Mouse (Mus musculus) gastrocnemius, postnatal 14 days (tissue): ENCODE data around the gene Tnpo2. TPM values are rescaled to one million over a fixed set of nuclear protein-coding genes. Genes with fewer than 3 reads are reported as not detected.

ENCODE experiments used
- DNase-seq: peaks from one replicate; pipeline ENCODE4 v3.0.0; 2021; ENCODE audit warnings: mixed read lengths
- intact Hi-C: fragments of 180-260 bp; cut with DNase I; formaldehyde crosslinking; loops from one replicate; pipeline ENCODE4 v1.15.1; 2025; ENCODE audit warnings: low total_unique reads
- total RNA-seq, 2 experiments: library from RNA; stranded (reverse); gene quantifications; 2 replicates each; pipeline ENCODE4 v1.2.3; 2021

Gene Tnpo2
- total RNA-seq, 2 experiments from 2014 or later = 24.6 to 27.9 TPM

- intact Hi-C loops = no loop called here
These were observed 11.4 kb upstream of the Tnpo2 start, which contains the start of gene Asna1 for GRCm38 (mm10) chr8:85025098-85025932. Asna1 (minus strand) TSS chr8:85025281.

GRCm38 (mm10) chr8:85026670-85027515, 9.8 kb upstream of the Tnpo2 start, which contains the start of gene Trir:
Trir (plus strand) TSS chr8:85026823.
- intact Hi-C loops = no loop called here
- DNase-seq = peak; percentile 98

More at GRCm38 (mm10) chr8:85025098-85025932, 11.4 kb upstream of the Tnpo2 start, which contains the start of gene Asna1:
- peak; percentile 81 for DNase-seq

- intact Hi-C loops = no loop called here
- no peak for DNase-seq
These were observed 9.2 kb upstream of the Tnpo2 start for GRCm38 (mm10) chr8:85027516-85027855.

GRCm38 (mm10) chr8:85027922-85028321, 8.8 kb upstream of the Tnpo2 start:
- intact Hi-C loops = no loop called here

GRCm38 (mm10) chr8:85029271-85029670, 7.4 kb upstream of the Tnpo2 start:
- intact Hi-C loops = no loop called here
- no peak for DNase-seq

More at GRCm38 (mm10) chr8:85027922-85028321, 8.8 kb upstream of the Tnpo2 start:
- DNase-seq = no peak

- no peak for DNase-seq
- intact Hi-C loops = no loop called here
These were observed 3.9 kb upstream of the Tnpo2 start for GRCm38 (mm10) chr8:85032622-85033311.

- no peak for DNase-seq
- intact Hi-C loops = no loop called here
These were observed 2.8 kb upstream of the Tnpo2 start for GRCm38 (mm10) chr8:85033867-85034266.

- intact Hi-C loops = no loop called here
- peak; percentile 71 for DNase-seq
These were observed 2.0 kb upstream of the Tnpo2 start for GRCm38 (mm10) chr8:85034764-85035163.

- no peak for DNase-seq
- intact Hi-C loops = no loop called here
These were observed 1.5 kb upstream of the Tnpo2 start for GRCm38 (mm10) chr8:85035165-85035727.

- DNase-seq = no peak
These were observed 896 bp upstream of the Tnpo2 start for GRCm38 (mm10) chr8:85035728-85036310.

GRCm38 (mm10) chr8:85036381-85036717, 366 bp upstream of the Tnpo2 start:
- no peak for DNase-seq
- intact Hi-C loops = no loop called here

More at GRCm38 (mm10) chr8:85035728-85036310, 896 bp upstream of the Tnpo2 start:
- intact Hi-C loops = no loop called here

- no peak for DNase-seq
- intact Hi-C loops = no loop called here
These were observed 608 bp downstream of the Tnpo2 start for GRCm38 (mm10) chr8:85037366-85037680.

GRCm38 (mm10) chr8:85037681-85038531, 1.2 kb downstream of the Tnpo2 start:
- intact Hi-C loops = no loop called here
- DNase-seq = peak; percentile 51

- intact Hi-C loops = no loop called here
- no peak for DNase-seq
These were observed 6.9 kb downstream of the Tnpo2 start for GRCm38 (mm10) chr8:85043619-85044018.

GRCm38 (mm10) chr8:85057367-85057766, 20.7 kb downstream of the Tnpo2 start:
- DNase-seq = no peak
- intact Hi-C loops = no loop called here

GRCm38 (mm10) chr8:85059879-85060616, 23.3 kb downstream of the Tnpo2 start, which contains the start of gene Fbxw9:
Fbxw9 (plus strand) TSS chr8:85060055.
- intact Hi-C loops = no loop called here
- DNase-seq = peak; percentile 83

GRCm38 (mm10) chr8:85062603-85063002, 25.9 kb downstream of the Tnpo2 start:
- intact Hi-C loops = no loop called here
- DNase-seq = no peak

- no peak for DNase-seq
- intact Hi-C loops = no loop called here
These were observed 28.5 kb downstream of the Tnpo2 start for GRCm38 (mm10) chr8:85065213-85065612.
